Mouse (Mus musculus): ENCODE results near the gene Tpst1.

DNA sequence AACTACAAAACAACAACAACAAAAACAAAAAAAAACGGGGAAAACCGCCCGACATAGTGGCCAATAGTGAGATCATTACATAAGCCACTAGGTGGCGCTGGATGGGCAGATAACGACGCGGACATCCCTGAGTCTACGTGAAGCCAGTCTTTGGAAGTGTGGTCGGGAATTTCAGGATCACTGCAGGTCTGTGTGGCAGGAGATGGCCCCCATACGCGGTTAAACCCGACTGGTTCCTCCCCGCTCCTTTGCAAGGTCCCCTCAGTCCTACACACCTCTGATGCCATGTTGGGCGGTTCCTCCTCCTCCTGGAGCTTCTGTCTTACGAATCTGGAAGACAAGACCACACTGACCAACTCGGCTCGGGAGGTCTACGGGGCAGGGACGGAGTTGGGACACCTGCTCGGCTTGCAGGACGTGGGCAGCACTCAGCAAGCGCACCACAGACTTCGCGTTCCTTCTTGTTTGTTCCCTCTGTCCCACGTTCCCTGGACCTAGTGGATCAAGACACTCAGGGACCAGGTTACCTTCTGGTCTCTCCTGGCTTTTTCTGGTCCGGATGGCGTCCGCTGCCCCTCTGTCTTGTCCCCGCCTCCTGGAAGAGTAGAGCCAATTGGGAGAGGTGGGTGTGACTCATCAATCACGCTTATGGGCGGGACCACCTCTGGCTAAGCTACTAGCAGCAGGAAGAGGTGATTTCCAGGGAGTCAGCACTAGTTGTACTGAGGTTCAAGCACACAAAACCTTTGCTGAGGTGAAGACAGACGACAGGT lies 49.2 kb upstream of the Tpst1 start:
- peak; percentile 87 for TF ChIP-seq CTCF (IDR thresholded peaks at IDR 0.05; ENCODE audit: control insufficient read depth, insufficient read depth, low read length)
- no peak for TF ChIP-seq POLR2A (IDR thresholded peaks at IDR 0.05; ENCODE audit: borderline replicate concordance, control insufficient read depth, low read depth, low read length)
